In the genomic region with DNA sequence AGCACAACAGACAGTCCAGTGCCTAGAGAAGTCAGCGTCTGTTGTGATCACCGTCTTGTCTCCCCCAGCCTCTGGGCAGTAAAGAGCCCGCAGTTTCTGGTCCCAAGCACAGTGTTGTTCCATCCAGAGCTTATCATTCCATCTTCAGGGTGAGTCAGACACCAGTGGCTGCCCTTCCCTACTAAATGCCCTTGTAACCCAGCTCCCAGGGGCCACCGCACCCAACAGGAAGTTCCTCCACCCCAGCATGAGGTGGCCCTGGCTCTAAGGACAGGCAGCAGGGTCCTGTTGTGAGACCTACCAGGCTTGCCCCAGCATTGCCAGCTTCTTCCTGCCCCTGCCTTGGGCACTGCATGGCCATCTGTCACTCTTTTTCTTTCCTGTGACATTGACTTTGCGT, we compare ENCODE assay signal across 9 mouse cellular contexts. TPM values are rescaled to one million over a fixed set of nuclear protein-coding genes. Genes with fewer than 3 reads are reported as not detected.
DNase-seq lines count a peak whose midpoint lies in the region; ATAC-seq and TF ChIP-seq lines count a peak whose summit lies in the region.
"Had no signal": no experiment of that assay in that cellular context is flagged by ENCODE, and none has a peak within 500 bp of the region (broad histone marks: within the 10 kb centered on the region; RNA-seq: fewer than 3 reads in every experiment).

No protein-coding gene starts in this region.

- H3K4me3 ChIP-seq in kidney, postnatal 0 days (replicated peaks; ENCODE audit: low read depth, low read length): no peak overlapping the region
- H3K4me3 ChIP-seq in E14TG2a.4 (replicated peaks; ENCODE audit: low read length): peak overlapping the region; percentile 26; the same call in 1 of the 2 replicates

- peak overlapping the region; percentile 97 for H3K27ac ChIP-seq in kidney, postnatal 0 days

- WGBS in kidney, postnatal 0 days: 71% methylated on average over 5 of the region's 5 CpGs

- DNase-seq in kidney, postnatal 0 days (ENCODE audit: low spot score): no peak
- no peak for DNase-seq in kidney, adult 18-20 months
- peak; percentile 82 for DNase-seq in adrenal gland, adult 2 months
- peak; percentile 48 for DNase-seq in lung, postnatal 10 days
- no peak for DNase-seq in layer of hippocampus, adult 18-20 months (ENCODE audit: low spot score in 2 of 2)
- DNase-seq in right cerebral cortex, postnatal 25 days: no peak
- DNase-seq: kidney, postnatal 36 days had no signal

- no peak for TF ChIP-seq CTCF in kidney, postnatal 0 days (IDR thresholded peaks at IDR 0.05; ENCODE audit: low read depth)
- no peak for TF ChIP-seq CTCF in E14TG2a.4 (conservative IDR thresholded peaks at IDR 0.05; ENCODE audit: low read length)

- H3K9ac ChIP-seq in kidney, postnatal 0 days (ENCODE audit: low read depth, low read length): no peak overlapping the region

- H3K27me3 ChIP-seq in kidney, postnatal 0 days (ENCODE audit: insufficient read depth, low read length): no peaks in the 10 kb centered on the region
- H3K27me3 ChIP-seq in E14TG2a.4 (ENCODE audit: insufficient read depth, low read length): no peaks in the 10 kb centered on the region

- no peak overlapping the region for H3K4me2 ChIP-seq in kidney, postnatal 0 days (ENCODE audit: low read length)

- ATAC-seq in kidney, postnatal 0 days (replicated peaks; ENCODE audit: low FRiP score, low read depth): no peak
- no peak for ATAC-seq in frontal cortex, adult (ENCODE audit: low TSS enrichment)

- H3K4me1 ChIP-seq in kidney, postnatal 0 days (replicated peaks; ENCODE audit: insufficient read depth, low read length): peaks cover 50% of the 10 kb centered on the region
- peaks cover 75% of the 10 kb centered on the region for H3K4me1 ChIP-seq in E14TG2a.4 (replicated peaks; ENCODE audit: low read depth, low read length)

- no peaks in the 10 kb centered on the region for H3K9me3 ChIP-seq in kidney, postnatal 0 days (replicated peaks; ENCODE audit: low read length)
- H3K9me3 ChIP-seq in E14TG2a.4 (ENCODE audit: low read length): no peaks in the 10 kb centered on the region

- H3K36me3 ChIP-seq in kidney, postnatal 0 days (ENCODE audit: insufficient read depth, low read length): no peaks in the 10 kb centered on the region
- H3K36me3 ChIP-seq in E14TG2a.4 (ENCODE audit: insufficient read depth, low read length): peaks cover 16% of the 10 kb centered on the region

RNA-seq across cellular contexts. Expression of a gene that starts 29.3 kb away (rescaled TPM):
- polyA plus RNA-seq in kidney, postnatal 0 days (2015; fragmentation: Nextera tagmentation; extraction: Ambion mirVana): 153 and 154 TPM in 2 replicates
- total RNA-seq in adrenal gland, adult 2 months (2021): 10 to 100 TPM; 51.6 to 71.6 TPM
- 38.4 and 45.5 TPM in 2 replicates for polyA plus RNA-seq in adrenal gland, adult 2 months (2012; rRNA removed)
- 10 to 100 TPM; 50.9 to 62.8 TPM for total RNA-seq in layer of hippocampus, adult 18-20 months (2021)

RNA-seq across cellular contexts. Expression of a gene that starts 31.6 kb away (rescaled TPM):
- 2.9 and 3.9 TPM in 2 replicates for polyA plus RNA-seq in kidney, postnatal 0 days (2015; fragmentation: Nextera tagmentation; extraction: Ambion mirVana)
- 1 to 10 TPM; 5.5 to 7.1 TPM for total RNA-seq in adrenal gland, adult 2 months (2021)
- polyA plus RNA-seq in adrenal gland, adult 2 months (2012; rRNA removed): 22.5 and 30.8 TPM in 2 replicates
- total RNA-seq in layer of hippocampus, adult 18-20 months (2021): 10 to 100 TPM; 13.4 to 18.9 TPM

RNA-seq across cellular contexts. Expression of a gene that starts 56.1 kb away (rescaled TPM):
- 1.1 and 1.5 TPM in 2 replicates for polyA plus RNA-seq in kidney, postnatal 0 days (2015; fragmentation: Nextera tagmentation; extraction: Ambion mirVana)
- under 1 TPM in 1 of 2 experiments, not detected in 1; 0.66 TPM for total RNA-seq in adrenal gland, adult 2 months (2021)
- 0.22 TPM in 1 of 2 replicates, not detected in the other for polyA plus RNA-seq in adrenal gland, adult 2 months (2012; rRNA removed)
- total RNA-seq in layer of hippocampus, adult 18-20 months (2021): not detected

Comparison
In these comparisons a context has a peak if more than half of its experiments do, and no peak if none do; other contexts are left out.
1. DNase-seq: peak in adrenal gland, adult 2 months (single experiment) and lung, postnatal 10 days (single experiment); none in kidney, postnatal 0 days (single experiment), kidney, adult 18-20 months (single experiment), layer of hippocampus, adult 18-20 months (0 of 2) and right cerebral cortex, postnatal 25 days (single experiment).